Mouse (Mus musculus): ENCODE results near the gene M1ap. TPM values are rescaled to one million over a fixed set of nuclear protein-coding genes. Genes with fewer than 3 reads are reported as not detected.
A peak's percentile ranks its signal among the peaks of the same experiment; 100 is the strongest.

Gene M1ap
- total RNA-seq (2021), result not detected

DNA sequence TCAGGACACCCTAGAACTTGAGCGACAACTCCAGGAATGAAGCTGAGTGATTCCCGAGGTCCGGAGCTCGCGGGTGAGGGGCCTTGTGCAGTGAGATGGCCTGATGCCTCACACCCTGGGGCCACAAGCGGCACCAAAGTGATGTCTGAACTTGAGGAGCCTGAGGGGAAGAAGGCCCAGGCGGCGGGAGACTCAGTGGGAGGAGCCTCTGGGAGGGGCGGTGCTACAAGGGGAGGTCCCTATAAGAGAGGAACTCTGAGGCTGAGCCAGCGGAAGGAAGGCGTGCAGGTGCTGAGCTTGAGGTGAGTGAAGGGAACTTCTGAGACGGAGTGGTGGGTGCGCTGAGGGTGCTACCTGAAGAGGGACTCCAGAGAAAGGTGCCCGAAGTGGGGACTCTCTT lies at the start of gene M1ap:
TSS of gene M1ap (plus strand) at position 252 of the 400 bp plus-strand sequence.
- intact Hi-C loops (cut with DNase I), result no loop called here

DNA sequence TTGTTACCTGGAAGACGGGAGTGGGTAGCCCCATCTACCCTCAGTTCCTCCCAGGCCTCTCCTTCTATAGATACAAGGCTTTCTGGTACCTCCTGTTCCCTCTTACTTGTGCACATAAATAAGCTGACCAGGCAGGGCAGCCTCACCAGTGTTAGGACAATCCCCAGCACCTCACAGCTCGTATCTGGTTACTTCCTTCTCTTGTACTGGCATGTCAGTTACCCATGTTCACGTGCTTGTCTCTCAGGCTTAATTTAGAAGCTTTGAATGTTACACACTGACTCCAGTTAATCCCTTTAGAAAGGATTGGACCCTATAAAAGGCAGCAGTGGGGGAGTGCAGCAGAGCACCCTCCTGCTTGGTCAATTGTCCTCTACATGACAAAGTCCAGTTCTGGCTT lies 49.4 kb upstream of the M1ap start:
- intact Hi-C loops (cut with DNase I), result loop anchor here (10.0 kb wide), 1 partner anchor 913 kb away; no protein-coding TSS in a partner anchor
- no peak for DNase-seq

More for the DNA sequence above, at the start of gene M1ap:
- DNase-seq, result no peak

DNA sequence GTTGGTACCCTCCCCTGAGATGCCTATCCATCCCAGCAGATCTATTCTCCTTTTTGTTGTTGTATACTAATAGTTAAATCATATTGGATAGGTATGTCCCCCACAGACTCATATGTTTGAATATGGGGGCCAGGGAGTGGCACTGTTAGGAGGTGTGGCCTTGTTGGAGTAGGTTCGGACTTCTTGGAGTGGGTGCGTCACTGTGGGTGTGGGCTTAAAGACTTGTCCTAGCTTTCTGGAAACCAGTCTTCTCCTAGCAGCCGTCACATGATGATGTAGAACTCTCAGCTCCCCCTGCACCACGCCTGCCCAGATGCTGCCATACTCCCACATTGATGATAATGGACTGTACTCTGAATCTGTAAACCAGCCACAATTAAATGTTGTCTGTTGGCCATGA lies 48.5 kb upstream of the M1ap start:
- no peak for DNase-seq
- intact Hi-C loops (cut with DNase I), result loop anchor here (10.0 kb wide), 1 partner anchor 913 kb away; no protein-coding TSS in a partner anchor

DNA sequence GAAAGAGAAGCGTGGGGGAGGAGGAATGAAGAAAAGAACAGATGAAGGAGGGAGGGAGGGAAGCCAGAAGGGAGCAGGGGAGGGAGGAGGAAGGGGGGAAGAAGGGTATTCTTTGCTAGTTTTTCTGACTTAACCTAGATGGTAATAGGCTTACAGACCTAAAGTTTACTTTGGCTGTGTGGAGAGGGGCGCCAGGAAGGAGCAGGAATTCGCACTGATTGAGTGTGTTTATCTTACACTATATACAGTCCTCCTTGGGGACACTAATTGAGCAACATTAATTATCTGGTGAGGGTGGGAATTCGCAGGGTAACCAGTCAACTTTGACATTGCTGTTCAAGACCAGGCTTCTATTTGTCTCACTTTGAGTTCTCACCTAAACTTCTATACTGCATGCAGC lies 48.0 kb upstream of the M1ap start:
- no peak for DNase-seq
- intact Hi-C loops (cut with DNase I), result loop anchor here (10.0 kb wide), 1 partner anchor 914 kb away; no protein-coding TSS in a partner anchor

DNA sequence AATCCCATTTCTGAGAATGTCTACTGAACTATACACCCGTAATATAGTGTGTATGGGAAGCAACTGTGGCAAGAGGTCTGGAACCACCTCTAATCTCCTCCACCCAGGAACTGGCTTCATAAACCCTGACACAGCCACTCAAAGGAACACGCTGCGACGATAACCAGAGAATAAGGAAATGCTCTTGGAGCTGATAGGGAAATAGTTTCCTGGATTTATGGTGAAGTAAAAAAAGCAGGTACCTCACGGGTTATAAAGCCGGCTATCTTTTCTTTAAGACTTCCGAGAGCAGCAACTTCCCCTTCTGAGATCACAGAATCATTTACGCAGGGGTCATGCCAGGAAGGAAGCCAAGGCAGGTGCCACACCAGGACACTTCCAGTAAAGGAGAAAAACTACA lies 44.1 kb upstream of the M1ap start:
- intact Hi-C loops (cut with DNase I), result no loop called here
- DNase-seq, result no peak

DNA sequence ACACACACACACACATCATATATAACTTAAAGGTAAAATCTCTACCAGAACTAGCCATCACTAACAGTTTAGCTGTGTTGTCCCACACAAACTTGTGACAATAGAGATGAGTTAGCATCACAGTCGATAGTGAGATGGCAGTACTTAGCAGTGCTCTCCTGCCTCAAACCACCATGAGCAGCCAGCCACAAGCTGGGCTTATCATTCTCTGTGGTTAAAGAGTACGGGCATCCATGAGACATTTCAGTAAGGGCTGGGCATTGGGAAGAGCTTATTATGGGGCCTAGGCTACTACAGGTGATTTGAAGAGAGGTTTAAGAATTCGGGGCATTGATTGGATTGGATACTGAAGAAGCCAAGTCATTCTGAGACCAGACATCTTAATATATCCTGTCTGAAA lies 39.7 kb upstream of the M1ap start:
- DNase-seq, result no peak
- intact Hi-C loops (cut with DNase I), result no loop called here

DNA sequence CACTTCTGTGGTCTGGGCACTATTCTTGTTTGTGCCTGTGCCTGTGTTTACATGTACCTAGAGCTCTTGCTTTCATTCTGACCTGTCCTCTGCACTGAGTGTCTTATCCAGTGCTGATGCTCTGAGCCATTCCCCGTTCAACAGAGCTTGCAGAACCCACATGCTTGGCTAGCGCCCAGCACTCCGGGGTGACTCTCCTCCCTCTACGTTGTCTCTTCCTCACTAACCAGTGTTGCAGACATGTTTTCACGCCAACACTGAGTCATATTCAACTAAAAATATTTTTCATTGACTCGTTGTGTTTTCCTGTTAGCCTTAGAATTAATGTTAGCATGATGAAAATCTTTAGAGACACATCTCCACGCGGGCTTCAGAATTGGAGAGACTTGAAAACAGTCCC lies 38.7 kb upstream of the M1ap start:
- DNase-seq, result no peak
- intact Hi-C loops (cut with DNase I), result no loop called here

DNA sequence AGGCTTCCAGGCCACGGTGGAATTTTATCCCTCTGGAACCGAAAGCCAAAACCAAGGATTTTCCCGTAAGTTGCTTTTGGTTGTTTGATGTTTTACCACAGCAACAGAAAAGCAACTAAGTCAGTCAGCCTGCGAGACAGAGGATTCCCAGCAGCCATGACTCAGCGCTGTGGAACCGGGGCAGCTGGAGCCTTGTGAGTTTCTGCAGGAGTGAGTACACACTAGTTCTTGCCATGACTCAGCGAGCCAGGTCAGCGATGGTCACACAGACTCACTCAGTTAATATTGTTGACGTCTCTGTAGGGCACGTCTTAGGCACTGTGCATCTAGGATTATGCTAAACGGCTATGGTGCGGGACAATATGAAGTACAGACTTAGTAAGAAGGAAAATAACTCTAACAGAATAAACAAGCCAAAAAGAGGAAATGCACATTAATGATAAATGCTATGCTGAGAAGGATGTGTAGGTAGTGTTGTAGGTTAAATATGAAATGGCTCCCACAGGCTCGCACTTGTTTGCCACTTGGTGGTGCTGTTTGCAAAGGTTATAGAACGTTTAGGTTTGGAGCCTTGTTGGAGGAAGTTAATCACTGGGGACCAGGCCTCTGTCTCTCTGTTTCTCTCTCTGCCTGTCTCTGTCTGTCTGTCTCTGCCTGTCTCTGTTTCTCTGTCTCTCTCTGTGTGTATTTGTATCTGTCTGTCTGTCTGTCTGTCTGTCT lies 37.4 kb upstream of the M1ap start:
- peak in 1 of 2 experiments; percentile 17 for DNase-seq
- intact Hi-C loops (cut with DNase I), result no loop called here

DNA sequence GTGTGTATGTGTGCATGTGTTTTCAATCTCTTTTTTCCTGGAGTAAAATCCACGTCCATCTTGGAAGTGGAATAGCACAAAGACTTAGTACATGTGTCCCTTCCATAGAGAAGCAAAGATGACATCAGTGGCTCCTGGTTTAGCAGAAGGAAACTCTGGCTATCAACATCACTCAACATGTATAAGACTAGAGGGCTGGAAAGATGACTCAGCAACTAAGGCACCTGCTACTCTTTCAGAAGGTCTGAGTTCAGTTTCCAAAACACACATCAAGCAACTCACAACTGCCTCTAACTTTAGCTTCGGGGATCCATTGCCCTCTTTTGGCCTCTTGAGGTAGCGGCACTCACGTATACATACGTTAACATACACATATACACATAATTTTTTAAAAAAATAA lies 35.4 kb upstream of the M1ap start:
- intact Hi-C loops (cut with DNase I), result no loop called here
- no peak for DNase-seq

DNA sequence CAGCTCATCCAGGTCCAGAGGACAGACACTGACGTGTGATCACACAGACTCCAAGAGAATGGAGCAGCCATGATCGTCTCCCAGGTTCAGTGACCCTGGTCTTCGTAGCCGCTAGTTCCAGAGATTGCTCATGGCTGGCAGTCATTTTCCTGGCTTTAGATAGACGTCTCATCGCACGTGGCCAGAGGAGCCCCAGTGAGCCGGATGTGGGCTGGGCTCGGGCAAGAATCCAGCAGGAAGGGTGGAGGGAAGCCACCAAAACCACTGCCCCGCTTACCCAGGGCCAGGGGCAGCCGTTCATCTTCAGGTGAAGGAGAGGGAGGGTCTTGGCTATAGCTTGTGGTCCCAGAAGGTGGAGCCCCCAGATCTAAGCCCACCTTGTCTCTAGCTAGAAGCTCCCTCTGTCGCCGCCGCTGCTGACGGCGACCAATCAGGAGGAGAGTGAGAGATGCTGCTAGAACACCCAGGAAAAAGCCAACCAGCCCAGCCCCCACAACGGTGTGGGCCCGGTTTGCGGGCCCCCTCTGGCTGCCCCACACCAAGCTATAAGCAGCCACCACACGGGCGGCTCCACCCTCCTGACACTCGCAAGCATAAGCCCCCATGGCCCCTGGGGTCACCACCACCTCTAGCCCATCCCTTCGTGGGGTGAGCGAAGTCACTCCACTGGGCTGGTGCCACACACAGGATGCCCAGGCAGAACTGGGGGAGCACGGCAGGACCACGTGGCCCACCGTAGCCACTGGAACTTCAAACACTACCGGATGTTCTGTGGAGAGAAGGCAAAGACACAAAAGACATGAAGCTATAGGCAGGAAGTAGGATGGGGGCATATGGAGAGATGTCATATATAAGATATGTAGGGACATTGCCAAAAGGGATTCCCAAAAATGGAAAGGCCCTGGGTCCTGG lies 33.1 kb upstream of the M1ap start:
- DNase-seq, result peak; percentile 16 to 22
- intact Hi-C loops (cut with DNase I), result no loop called here

DNA sequence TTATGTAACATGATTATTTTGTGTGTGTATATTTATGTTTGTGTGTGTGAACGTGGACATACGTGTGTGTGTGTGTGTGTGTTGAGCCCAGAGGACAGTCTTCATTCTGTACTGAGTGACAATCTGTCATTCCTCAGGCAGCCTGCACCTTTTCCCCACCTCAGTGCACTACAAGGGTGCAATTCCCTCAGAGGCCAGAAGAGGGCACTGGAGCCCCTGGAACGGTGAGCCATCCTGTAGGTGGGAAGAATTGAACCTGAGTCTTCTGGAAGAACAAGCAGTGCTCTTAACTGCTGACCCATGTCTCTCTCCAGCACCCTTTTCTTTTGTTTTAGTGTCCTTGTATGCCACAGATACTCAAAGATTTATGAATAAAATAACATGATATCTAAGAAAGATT lies 30.8 kb upstream of the M1ap start:
- DNase-seq, result peak; percentile 34 to 65
- intact Hi-C loops (cut with DNase I), result loop anchor here (2.0 kb wide), 1 partner anchor 55 kb away; no protein-coding TSS in a partner anchor

DNA sequence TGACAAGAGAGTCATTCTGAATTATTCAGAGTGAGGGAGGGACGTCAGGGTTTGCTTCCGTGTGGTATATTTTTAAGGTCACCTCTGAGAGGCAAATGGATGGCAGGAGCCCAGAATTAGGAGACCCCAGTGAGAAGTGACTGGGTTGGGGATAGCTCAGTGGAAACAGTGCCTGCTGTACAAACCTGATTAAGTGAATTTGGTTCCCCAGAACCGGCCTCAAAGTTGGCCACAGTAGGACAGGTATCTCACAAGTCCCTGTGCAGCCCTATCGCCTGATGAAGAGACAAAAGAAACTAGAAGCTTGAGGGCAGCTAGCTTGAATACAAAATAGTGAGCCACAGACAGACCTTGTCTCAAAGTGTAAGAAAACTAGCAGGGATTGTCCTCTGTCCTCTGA lies 30.2 kb upstream of the M1ap start:
- intact Hi-C loops (cut with DNase I), result loop anchor here (2.0 kb wide), 1 partner anchor 54 kb away; no protein-coding TSS in a partner anchor
- DNase-seq, result no peak

DNA sequence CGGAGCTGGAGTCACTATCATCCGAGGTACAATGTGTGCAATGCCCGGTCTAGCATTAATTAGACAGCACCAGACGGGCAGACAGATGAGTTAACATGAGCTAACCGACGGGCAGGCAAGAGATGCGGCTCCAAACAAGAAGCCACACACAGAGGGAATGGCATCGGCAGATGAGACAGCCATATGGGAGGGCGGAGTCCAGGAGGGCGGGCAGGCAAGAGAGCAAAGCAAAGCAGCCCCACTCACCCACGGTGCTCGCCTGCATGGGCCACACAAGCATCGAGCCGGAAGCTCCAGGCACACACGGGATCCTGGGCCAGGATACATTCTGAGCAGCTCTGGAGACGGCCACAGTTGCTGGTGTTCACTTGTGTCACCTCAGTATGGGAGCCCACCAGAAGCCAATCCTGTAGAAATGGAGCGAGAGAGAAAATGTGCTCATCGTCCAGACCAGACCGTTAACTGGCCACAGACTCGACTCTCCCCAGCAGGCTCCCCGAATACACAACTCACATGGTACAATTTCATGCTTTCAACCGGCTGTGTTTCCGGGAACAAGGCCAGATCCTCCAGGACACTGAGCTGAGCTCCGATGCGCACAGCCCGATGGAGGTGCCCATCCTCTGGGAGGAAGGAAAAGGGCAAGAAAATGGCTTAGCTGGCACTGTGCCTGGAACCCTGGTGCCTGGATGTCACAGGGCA lies 29.5 kb upstream of the M1ap start:
- DNase-seq, result no peak
- intact Hi-C loops (cut with DNase I), result loop anchor here (2.0 kb wide), 1 partner anchor 54 kb away; no protein-coding TSS in a partner anchor

DNA sequence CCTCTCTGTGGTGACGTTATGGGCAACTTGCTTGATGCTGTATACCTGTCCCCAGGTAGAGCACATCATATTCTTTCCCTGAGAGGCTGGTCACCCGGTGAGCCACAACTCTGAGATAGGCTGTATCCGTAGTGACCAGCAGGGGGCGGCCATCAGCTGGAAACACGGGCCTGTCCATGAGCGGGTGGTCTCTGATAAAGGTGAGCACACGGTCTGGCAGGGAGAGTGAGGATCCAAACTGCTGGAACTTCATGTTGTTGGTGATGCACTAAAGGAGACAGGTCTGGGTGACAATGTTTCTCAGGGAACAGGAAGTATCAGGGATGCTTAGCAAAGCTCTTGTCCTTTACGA lies 28.9 kb upstream of the M1ap start:
- peak in 1 of 2 experiments; percentile 48 for DNase-seq
- intact Hi-C loops (cut with DNase I), result loop anchor here (2.0 kb wide), 1 partner anchor 53 kb away; no protein-coding TSS in a partner anchor

DNA sequence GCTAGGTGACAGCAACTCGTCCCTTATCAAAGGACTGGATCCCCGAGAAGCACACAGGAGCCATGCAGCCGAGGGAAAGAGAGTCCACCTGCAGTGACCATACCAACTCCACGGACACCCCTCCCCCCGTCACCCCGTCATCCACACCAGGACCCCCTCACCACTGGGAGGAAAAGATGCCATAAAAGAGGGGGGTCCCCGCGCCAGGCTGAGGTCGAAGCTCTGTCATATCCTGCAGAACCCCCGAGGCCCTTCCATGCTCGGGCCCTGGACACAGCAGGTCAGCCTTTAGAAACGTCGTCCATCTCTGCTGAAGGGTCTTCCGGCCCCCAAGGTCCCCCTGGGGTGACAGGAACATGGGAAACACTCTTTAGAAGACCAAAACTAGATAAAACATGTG lies 28.3 kb upstream of the M1ap start:
- DNase-seq, result no peak
- intact Hi-C loops (cut with DNase I), result no loop called here

DNA sequence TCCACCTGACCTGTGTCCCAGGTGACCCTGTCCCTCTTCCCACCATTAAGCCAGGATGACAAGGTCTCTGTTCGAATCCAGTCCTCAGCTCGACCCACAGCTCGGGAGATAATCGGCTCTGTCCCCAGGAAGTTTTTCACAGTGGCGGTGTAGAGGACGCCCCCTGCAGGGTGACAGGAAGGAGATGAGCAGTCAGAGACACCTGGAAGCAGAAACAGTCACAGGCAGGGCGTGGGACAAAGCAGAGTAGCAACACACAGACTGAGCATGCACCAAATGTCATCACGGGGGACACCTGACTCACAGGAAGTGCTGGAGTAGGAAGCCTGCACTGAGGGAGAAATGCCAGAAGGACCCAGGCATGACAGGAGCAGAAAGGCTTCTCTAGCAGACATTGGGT lies 27.2 kb upstream of the M1ap start:
- intact Hi-C loops (cut with DNase I), result no loop called here
- DNase-seq, result no peak

DNA sequence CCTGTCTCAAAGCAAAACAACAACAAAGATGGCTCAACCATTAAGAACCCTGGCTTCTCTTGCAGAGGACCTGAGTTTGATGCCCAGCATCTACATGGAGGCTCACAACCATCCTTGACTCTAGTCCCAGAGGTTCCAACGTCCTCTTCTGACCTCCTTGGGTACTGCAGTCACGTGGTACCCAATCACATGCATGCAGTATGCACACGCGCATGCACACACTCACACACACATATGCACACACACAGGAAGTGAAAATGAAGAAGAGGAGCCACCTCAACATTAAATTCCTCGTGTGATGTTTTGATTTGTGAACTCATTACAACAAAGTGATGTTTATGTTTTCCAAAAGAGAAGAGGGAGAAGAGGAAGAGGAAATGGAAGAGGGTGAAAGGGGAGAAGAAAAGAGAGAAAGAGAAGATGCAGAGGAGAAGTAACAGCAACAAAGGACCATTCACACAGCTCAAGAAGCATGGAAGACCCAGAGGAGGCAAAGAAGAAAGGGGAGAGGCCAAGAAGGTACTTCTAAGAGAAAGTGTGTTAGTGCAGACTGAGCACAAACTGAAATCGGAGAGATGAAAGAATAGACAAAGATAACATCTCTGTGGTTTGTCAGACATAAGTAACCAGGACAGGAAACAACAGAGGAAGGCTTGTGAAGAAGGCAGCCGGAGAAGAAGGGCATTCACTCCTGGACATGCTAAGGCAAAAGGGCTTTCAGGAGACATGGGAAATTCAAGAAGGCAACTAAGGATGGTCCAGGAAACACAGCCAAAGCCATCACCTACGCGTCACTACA lies 25.1 kb upstream of the M1ap start:
- intact Hi-C loops (cut with DNase I), result no loop called here
- no peak for DNase-seq

DNA sequence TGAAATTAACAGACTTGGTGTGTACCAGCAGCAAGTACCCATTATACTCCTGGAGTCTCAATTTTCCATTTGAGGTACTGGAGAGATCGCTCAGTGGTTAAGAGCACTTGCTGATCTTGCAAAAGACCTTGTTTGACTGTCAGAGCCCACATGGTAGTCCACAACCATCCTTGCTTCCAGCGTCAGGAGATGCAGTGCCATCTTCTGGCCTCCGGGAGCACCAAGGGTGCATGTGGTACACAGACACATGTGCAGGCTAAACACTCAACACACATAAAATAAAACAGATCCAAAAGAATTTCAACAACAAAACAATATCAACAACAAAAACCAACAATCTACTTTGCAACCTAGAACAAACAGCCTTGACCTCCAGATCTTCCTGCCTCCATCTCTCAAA lies 21.7 kb upstream of the M1ap start:
- intact Hi-C loops (cut with DNase I), result no loop called here
- DNase-seq, result no peak

DNA sequence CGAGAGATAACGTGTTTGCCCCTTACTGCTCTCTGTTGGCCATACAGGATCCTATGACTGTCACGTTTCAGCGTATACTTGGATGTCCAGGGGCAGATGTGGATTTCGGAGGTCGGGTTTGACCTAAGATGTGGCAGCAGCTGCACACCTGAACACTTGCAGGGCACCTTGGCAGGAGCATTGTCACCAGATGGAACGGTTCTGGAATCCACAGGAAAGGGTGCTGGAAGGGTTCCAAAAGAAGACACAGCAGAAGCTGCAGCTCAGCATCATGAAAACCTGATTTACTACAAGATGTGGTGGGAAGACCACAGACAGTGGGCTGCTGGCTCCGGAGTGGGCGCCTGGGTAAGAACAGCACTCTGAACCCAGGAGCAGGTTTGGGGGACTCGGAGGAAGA lies 20.6 kb upstream of the M1ap start:
- intact Hi-C loops (cut with DNase I), result no loop called here
- no peak for DNase-seq

DNA sequence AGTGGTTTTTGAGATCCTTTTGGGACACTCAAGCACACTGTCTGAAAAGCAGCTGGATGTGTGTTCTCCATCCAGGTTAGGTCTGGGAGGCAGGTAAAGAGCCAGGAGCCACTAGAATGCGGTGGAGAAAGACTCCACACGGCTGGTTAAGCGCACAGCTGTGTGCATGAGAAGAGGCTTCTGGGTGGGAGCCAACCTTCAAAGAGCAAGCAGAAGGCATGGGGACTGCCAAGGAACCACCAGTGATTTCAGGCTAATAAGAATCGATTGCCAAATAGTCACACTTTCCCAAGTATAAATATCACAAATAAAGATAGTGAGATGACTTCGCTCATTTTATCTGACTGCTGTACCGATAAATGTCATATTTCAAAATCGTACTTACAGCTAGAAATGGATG lies 20.2 kb upstream of the M1ap start:
- DNase-seq, result no peak
- intact Hi-C loops (cut with DNase I), result no loop called here
